Mouse (Mus musculus) ES-E14 (cell line): ENCODE measurements around the gene Cgnl1. TPM values are rescaled to one million over a fixed set of nuclear protein-coding genes. Genes with fewer than 3 reads are reported as not detected.

Source experiments
- DNase-seq: peaks from one replicate; pipeline ENCODE4 v3.0.0-alpha.2; 2013; ENCODE audit warnings: low read depth, low spot score
- H3K27ac ChIP-seq: 2 replicates; pipeline ENCODE4 v1.5.1; 2012; ENCODE audit warnings: low read depth, mild to moderate bottlenecking, low read length, moderate library complexity, mixed read lengths; ENCODE audit not compliant: poor library complexity, insufficient read depth, severe bottlenecking
- H3K36me3 ChIP-seq: 2 replicates; pipeline ENCODE4 v1.6.1; 2012; ENCODE audit warnings: mild to moderate bottlenecking, low read length, moderate library complexity, mixed read lengths; ENCODE audit not compliant: control insufficient read depth, poor library complexity, insufficient read depth, severe bottlenecking
- H3K4me1 ChIP-seq, 2 experiments: fragments of 150-350 bp in 1 of 2; sonication (generic) in 1 of 2; 2 replicates each; pipeline ENCODE4 v1.6.1; 2012; ENCODE audit warnings: low read length in 2 of 2, mild to moderate bottlenecking in 1 of 2, mixed read lengths in 1 of 2; ENCODE audit not compliant: control insufficient read depth in 2 of 2, insufficient read depth in 2 of 2, poor library complexity in 1 of 2
- H3K4me3 ChIP-seq, 2 experiments: fragments of 150-350 bp in 1 of 2; sonication (generic) in 1 of 2; 2 replicates each; pipeline ENCODE4 v1.5.1; 2012; ENCODE audit warnings: low read length in 2 of 2, low read depth in 1 of 2, mild to moderate bottlenecking in 1 of 2, mixed read lengths in 1 of 2; ENCODE audit not compliant: insufficient read depth in 1 of 2, poor library complexity in 1 of 2, severe bottlenecking in 1 of 2
- H3K9ac ChIP-seq: 2 replicates; pipeline ENCODE4 v1.6.1; 2012; ENCODE audit warnings: low read depth, mild to moderate bottlenecking, low read length, mixed read lengths; ENCODE audit not compliant: poor library complexity, insufficient read depth, severe bottlenecking
- H3K9me3 ChIP-seq: fragments of 150-350 bp; sonication (generic); 2 replicates; pipeline ENCODE4 v1.6.1; 2012; ENCODE audit warnings: low read depth, mild to moderate bottlenecking, low read length; ENCODE audit not compliant: control insufficient read depth, insufficient read depth
- CHD2 ChIP-seq: IDR thresholded peaks from 2 replicates; pipeline ENCODE4 v1.6.1; 2014; ENCODE audit warnings: mild to moderate bottlenecking, low read depth, low read length, inconsistent platforms
- HCFC1 ChIP-seq: IDR thresholded peaks from 2 replicates; pipeline ENCODE4 v1.6.1; 2012; ENCODE audit warnings: low read length, inconsistent platforms, borderline replicate concordance; ENCODE audit not compliant: insufficient read depth
- MAFK ChIP-seq: IDR thresholded peaks from 2 replicates; pipeline ENCODE4 v1.6.1; 2014; ENCODE audit warnings: mild to moderate bottlenecking, low read depth, low read length, inconsistent platforms; ENCODE audit not compliant: insufficient read depth
- ZC3H11A ChIP-seq: IDR thresholded peaks from 2 replicates; pipeline ENCODE4 v1.6.1; 2012; ENCODE audit warnings: low read depth, mild to moderate bottlenecking, inconsistent platforms, low read length, borderline replicate concordance
- ZNF384 ChIP-seq: IDR thresholded peaks from 2 replicates; pipeline ENCODE4 v1.6.1; 2012; ENCODE audit warnings: low read depth, low read length, inconsistent platforms
- in situ Hi-C, 2 experiments: fragments of 600-800 bp; cut with MboI; formaldehyde crosslinking; loops; one replicate each; pipeline ENCODE4 v1.15.1; 2025; ENCODE audit warnings: low sequenced_read_pairs in 2 of 2, inconsistent platforms in 1 of 2; ENCODE audit not compliant: unreplicated experiment in 2 of 2
- total RNA-seq: library from RNA; depleted of rRNA; stranded (reverse); fragments of 300-350 nt; gene quantifications from 2 replicates; pipeline ENCODE4 v1.2.3, GENCODE M21; 2012

The Cgnl1 gene
- total RNA-seq, 1 experiment = 45.9 TPM

GRCm38 (mm10) chr9:71617363-71617762 lies 154.0 kb downstream of the Cgnl1 start:
- H3K4me1 ChIP-seq = no peaks in the 10 kb centered on the region
- in situ Hi-C loops = no loop called here
- H3K36me3 ChIP-seq = no peaks in the 10 kb centered on the region
- no peak overlapping the region for H3K4me3 ChIP-seq
- peak; percentile 51 for DNase-seq
- H3K27ac ChIP-seq = no peak overlapping the region
- H3K9me3 ChIP-seq = no peaks in the 10 kb centered on the region; the same call in 1 of the 2 replicates
- TF ChIP-seq CHD2 (no peak), ZC3H11A (no peak), MAFK (no peak), ZNF384 (no peak), HCFC1 (no peak)
- no peak overlapping the region for H3K9ac ChIP-seq

GRCm38 (mm10) chr9:71616185-71616584 lies 155.2 kb downstream of the Cgnl1 start:
- no peak overlapping the region for H3K4me3 ChIP-seq
- TF ChIP-seq MAFK (no peak), HCFC1 (no peak), CHD2 (no peak), ZNF384 (no peak), ZC3H11A (no peak)
- H3K9me3 ChIP-seq = no peaks in the 10 kb centered on the region; the same call in 1 of the 2 replicates
- in situ Hi-C loops = no loop called here
- H3K9ac ChIP-seq = no peak overlapping the region
- H3K36me3 ChIP-seq = no peaks in the 10 kb centered on the region
- peak; percentile 72 for DNase-seq
- H3K4me1 ChIP-seq = no peaks in the 10 kb centered on the region
- H3K27ac ChIP-seq = no peak overlapping the region

- Histone ChIP-seq H3K9me3 (no peaks in the 10 kb centered on the region), H3K4me3 (no peak overlapping the region), H3K9ac (no peak overlapping the region), H3K27ac (no peak overlapping the region), H3K36me3 (no peaks in the 10 kb centered on the region), H3K4me1 (no peaks in the 10 kb centered on the region)
- in situ Hi-C loops = no loop called here
- DNase-seq = peak; percentile 58
- TF ChIP-seq HCFC1 = no peak
- no peak for TF ChIP-seq MAFK
- TF ChIP-seq ZC3H11A = no peak
Observed at GRCm38 (mm10) chr9:71614643-71615042, 156.8 kb downstream of the Cgnl1 start.

GRCm38 (mm10) chr9:71612981-71613380 lies 158.4 kb downstream of the Cgnl1 start:
- in situ Hi-C loops = no loop called here
- Histone ChIP-seq H3K36me3 (no peaks in the 10 kb centered on the region), H3K4me1 (no peaks in the 10 kb centered on the region), H3K4me3 (no peak overlapping the region), H3K27ac (no peak overlapping the region), H3K9ac (no peak overlapping the region), H3K9me3 (no peaks in the 10 kb centered on the region)
- TF ChIP-seq HCFC1 = no peak
- no peak for TF ChIP-seq ZNF384
- TF ChIP-seq ZC3H11A = no peak
- no peak for TF ChIP-seq MAFK
- TF ChIP-seq CHD2 = no peak
- peak; percentile 42 for DNase-seq

- no peak for DNase-seq
- in situ Hi-C loops = no loop called here
- Histone ChIP-seq H3K4me1 (no peaks in the 10 kb centered on the region), H3K9ac (no peak overlapping the region), H3K9me3 (no peaks in the 10 kb centered on the region), H3K36me3 (no peaks in the 10 kb centered on the region), H3K27ac (no peak overlapping the region), H3K4me3 (no peak overlapping the region)
- TF ChIP-seq MAFK (no peak), ZNF384 (no peak), HCFC1 (no peak), ZC3H11A (no peak), CHD2 (no peak)
Observed at GRCm38 (mm10) chr9:71611876-71612275, 159.5 kb downstream of the Cgnl1 start.
